Mouse (Mus musculus) forebrain, postnatal 0 days (tissue): Measurements from ENCODE around the gene Aak1. TPM values are rescaled to one million over a fixed set of nuclear protein-coding genes. Genes with fewer than 3 reads are reported as not detected.

Experiments
- ATAC-seq: fragments of 200-750 bp; cut with Nextera tagmentation; 2 replicates; pipeline ENCODE4 v1.8.0; 2017; ENCODE audit warnings: mild to moderate bottlenecking, moderate library complexity
- DNase-seq: peaks from one replicate; pipeline ENCODE4 v3.0.0-alpha.2; 2015
- H3K27ac ChIP-seq: fragments of 300-500 bp; sonication (generic); 2 replicates; pipeline ENCODE4 v1.5.1; 2014; ENCODE audit warnings: low read depth, mild to moderate bottlenecking, antibody characterized with exemption, low read length, moderate library complexity, mixed read lengths
- H3K27me3 ChIP-seq: fragments of 300-500 bp; sonication (generic); 2 replicates; pipeline ENCODE4 v1.6.1; 2014; ENCODE audit warnings: mild to moderate bottlenecking, low read length, mixed read lengths; ENCODE audit not compliant: insufficient read depth
- H3K36me3 ChIP-seq: fragments of 300-500 bp; sonication (generic); 2 replicates; pipeline ENCODE4 v1.6.1; 2014; ENCODE audit warnings: mild to moderate bottlenecking, moderate library complexity; ENCODE audit not compliant: insufficient read depth
- H3K4me1 ChIP-seq: fragments of 300-500 bp; sonication (generic); 2 replicates; pipeline ENCODE4 v1.6.1; 2014; ENCODE audit warnings: antibody characterized with exemption; ENCODE audit not compliant: insufficient read depth
- H3K4me2 ChIP-seq: fragments of 300-500 bp; sonication (generic); 2 replicates; pipeline ENCODE4 v1.6.1; 2014; ENCODE audit warnings: low read depth, mild to moderate bottlenecking, moderate library complexity
- H3K4me3 ChIP-seq: fragments of 300-500 bp; sonication (generic); 2 replicates; pipeline ENCODE4 v1.5.1; 2014; ENCODE audit warnings: low read depth, low read length, mixed read lengths
- H3K9ac ChIP-seq: fragments of 300-500 bp; sonication (generic); 2 replicates; pipeline ENCODE4 v1.6.1; 2014; ENCODE audit warnings: mild to moderate bottlenecking
- H3K9me3 ChIP-seq: fragments of 300-500 bp; sonication (generic); 2 replicates; pipeline ENCODE4 v1.6.1; 2016; ENCODE audit warnings: low read length
- CTCF ChIP-seq: sonication (generic); IDR thresholded peaks from 2 replicates; pipeline ENCODE4 v1.5.1; 2016; ENCODE audit warnings: antibody characterized with exemption, control low read depth, low read depth
- WGBS: fragments of 180-500 bp; shearing (Covaris S2); extraction: QIAGEN DNeasy Blood & Tissue Kit; methylation state at CpG from one replicate; pipeline ENCODE4 v1.1.7; 2014; 5-methylcytosine and 5-hydroxymethylcytosine counted together
- polyA plus RNA-seq: library from polyadenylated mRNA; unstranded; fragments of >200 nt; fragmentation: Nextera tagmentation; extraction: Ambion mirVana; gene quantifications from 2 replicates; pipeline ENCODE4 v1.2.1, GENCODE M21; 2015
- total RNA-seq: library from RNA; depleted of rRNA; stranded (reverse); fragments of >200 nt; gene quantifications from 2 replicates; pipeline ENCODE4 v1.2.3, GENCODE M21; 2014

Aak1 gene
- total and polyA plus RNA-seq, 2 experiments from 2014 or later = 31.0 to 57.6 TPM

DNA sequence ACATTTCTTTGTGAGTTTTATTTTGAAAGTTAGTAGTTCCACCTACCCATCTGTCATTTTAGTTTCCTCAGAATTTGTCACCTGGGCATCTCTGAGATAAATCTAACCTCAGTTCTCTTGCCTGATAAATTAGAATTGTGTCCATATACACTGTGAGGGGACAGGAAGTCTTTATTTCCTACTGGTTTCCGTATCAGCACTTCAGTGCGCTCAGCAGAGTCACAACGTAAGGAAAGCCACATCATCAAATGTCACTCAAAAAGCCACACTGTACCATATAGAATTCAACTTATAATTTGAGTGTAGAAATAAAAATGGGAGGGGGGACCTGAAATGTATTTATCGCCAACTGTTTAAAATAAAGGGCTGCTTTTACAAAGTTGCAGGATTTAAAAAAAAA lies 144.9 kb downstream of the Aak1 start:
- TF ChIP-seq CTCF = no peak
- H3K27me3 ChIP-seq = no peaks in the 10 kb centered on the region
- no peak for ATAC-seq
- H3K4me3 ChIP-seq = no peak overlapping the region
- no peak overlapping the region for H3K9ac ChIP-seq
- H3K4me2 ChIP-seq = no peak overlapping the region
- H3K9me3 ChIP-seq = no peaks in the 10 kb centered on the region
- H3K27ac ChIP-seq = no peak overlapping the region
- peaks cover 26% of the 10 kb centered on the region for H3K36me3 ChIP-seq
- H3K4me1 ChIP-seq = no peaks in the 10 kb centered on the region
- DNase-seq = no peak
- WGBS = 91% methylated on average over 4 of the region's 4 CpGs

- ATAC-seq = no peak; the same call in 1 of the 2 replicates
- 67% methylated on average over 5 of the region's 5 CpGs for WGBS
- Histone ChIP-seq H3K27ac (no peak overlapping the region), H3K4me1 (no peaks in the 10 kb centered on the region), H3K36me3 (peaks cover 26% of the 10 kb centered on the region), H3K4me2 (no peak overlapping the region), H3K9me3 (no peaks in the 10 kb centered on the region), H3K4me3 (no peak overlapping the region), H3K9ac (no peak overlapping the region), H3K27me3 (no peaks in the 10 kb centered on the region)
- TF ChIP-seq CTCF = no peak
- peak; percentile 13 for DNase-seq
Measured at GRCm38 (mm10) chr6:86996629-86997307, 147.5 kb downstream of the Aak1 start.

DNA sequence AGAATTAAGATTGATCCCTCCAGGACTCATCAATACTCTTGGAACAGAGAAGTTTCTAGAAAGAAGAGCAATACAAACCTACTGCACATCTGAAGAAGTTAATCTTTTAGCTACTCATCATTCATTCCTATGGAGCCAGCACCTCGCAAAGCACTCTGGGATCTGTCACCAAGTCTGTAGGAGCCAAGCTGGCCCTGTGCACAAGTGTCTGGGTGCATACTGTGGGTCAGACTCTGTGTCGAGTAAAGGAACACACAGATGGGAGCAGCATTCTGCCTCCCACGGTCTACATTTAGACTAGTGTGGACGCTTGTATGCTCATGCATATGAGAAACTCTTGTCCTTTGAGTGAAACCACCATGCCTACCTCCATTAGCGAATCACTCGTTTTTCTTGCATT lies 148.0 kb downstream of the Aak1 start:
- Histone ChIP-seq H3K4me2 (no peak overlapping the region), H3K9ac (no peak overlapping the region), H3K27ac (no peak overlapping the region), H3K4me1 (no peaks in the 10 kb centered on the region), H3K4me3 (no peak overlapping the region), H3K36me3 (peaks cover 26% of the 10 kb centered on the region), H3K27me3 (no peaks in the 10 kb centered on the region), H3K9me3 (no peaks in the 10 kb centered on the region)
- DNase-seq (no peak), ATAC-seq (no peak)
- no peak for TF ChIP-seq CTCF
- WGBS = 94% methylated on average over 6 of the region's 6 CpGs

GRCm38 (mm10) chr6:87001995-87002394 lies 152.7 kb downstream of the Aak1 start:
- H3K36me3 ChIP-seq = peaks cover 13% of the 10 kb centered on the region
- no peak overlapping the region for H3K4me3 ChIP-seq
- H3K9ac ChIP-seq = no peak overlapping the region
- no peak for TF ChIP-seq CTCF
- H3K4me2 ChIP-seq = no peak overlapping the region
- H3K27ac ChIP-seq = no peak overlapping the region
- DNase-seq (no peak), ATAC-seq (no peak)
- WGBS = 95% methylated on average over 6 of the region's 6 CpGs
- no peaks in the 10 kb centered on the region for H3K27me3 ChIP-seq
- no peaks in the 10 kb centered on the region for H3K9me3 ChIP-seq
- no peaks in the 10 kb centered on the region for H3K4me1 ChIP-seq

GRCm38 (mm10) chr6:87002521-87003055 lies 153.3 kb downstream of the Aak1 start:
- H3K4me1 ChIP-seq = no peaks in the 10 kb centered on the region
- no peaks in the 10 kb centered on the region for H3K9me3 ChIP-seq
- WGBS = 38% methylated on average over 8 of the region's 8 CpGs
- H3K27me3 ChIP-seq = no peaks in the 10 kb centered on the region
- no peak overlapping the region for H3K9ac ChIP-seq
- peak; percentile 78 for ATAC-seq
- peak; percentile 87 for TF ChIP-seq CTCF
- DNase-seq = peak; percentile 87
- peaks cover 8% of the 10 kb centered on the region for H3K36me3 ChIP-seq
- no peak overlapping the region for H3K4me3 ChIP-seq
- H3K4me2 ChIP-seq = no peak overlapping the region
- H3K27ac ChIP-seq = no peak overlapping the region

DNA sequence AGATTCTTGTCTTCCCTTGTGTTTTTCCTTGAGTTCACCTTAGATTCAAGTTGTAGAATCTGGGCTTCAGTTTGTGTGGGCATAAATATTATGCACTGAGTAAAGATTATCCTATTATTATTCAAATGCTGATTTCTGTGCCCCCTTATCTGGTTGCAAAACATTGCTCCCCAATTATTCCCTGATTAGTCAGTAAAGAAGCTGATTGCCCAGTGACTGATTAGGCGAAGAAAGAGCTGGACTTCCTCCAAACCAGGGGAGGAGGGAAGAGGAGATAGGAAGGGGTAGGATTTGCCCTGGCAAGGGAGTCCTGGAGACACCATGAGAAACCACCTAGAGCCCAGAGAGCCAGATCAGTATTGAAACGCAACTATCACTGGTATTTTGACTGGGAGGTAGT lies 154.8 kb downstream of the Aak1 start:
- DNase-seq (no peak), ATAC-seq (no peak)
- WGBS = 48% methylated on average over 2 of the region's 2 CpGs
- Histone ChIP-seq H3K9ac (no peak overlapping the region), H3K9me3 (no peaks in the 10 kb centered on the region), H3K4me3 (no peak overlapping the region), H3K4me2 (no peak overlapping the region), H3K36me3 (no peaks in the 10 kb centered on the region), H3K27me3 (no peaks in the 10 kb centered on the region), H3K27ac (no peak overlapping the region), H3K4me1 (no peaks in the 10 kb centered on the region)
- no peak for TF ChIP-seq CTCF

GRCm38 (mm10) chr6:87005577-87005976 lies 156.3 kb downstream of the Aak1 start:
- no peak overlapping the region for H3K4me3 ChIP-seq
- no peak overlapping the region for H3K4me2 ChIP-seq
- DNase-seq (no peak), ATAC-seq (no peak)
- H3K9ac ChIP-seq = no peak overlapping the region
- no peak for TF ChIP-seq CTCF
- no peaks in the 10 kb centered on the region for H3K27me3 ChIP-seq
- H3K36me3 ChIP-seq = no peaks in the 10 kb centered on the region
- H3K4me1 ChIP-seq = no peaks in the 10 kb centered on the region
- H3K9me3 ChIP-seq = no peaks in the 10 kb centered on the region
- H3K27ac ChIP-seq = no peak overlapping the region
